Mouse (Mus musculus) neural tube, embryonic 11.5 days (tissue): Measurements from ENCODE around the gene Lars2. TPM values are rescaled to one million over a fixed set of nuclear protein-coding genes. Genes with fewer than 3 reads are reported as not detected.
"Not testable (repeated sequence)": the region's sequence is repeated elsewhere in the genome, so short reads cannot be mapped to it uniquely, and the experiment has no call there.

ENCODE experiments used
- ATAC-seq: fragments of 200-750 bp; cut with Nextera tagmentation; 2 replicates; pipeline ENCODE4 v1.8.0; 2017; ENCODE audit warnings: moderate number of reproducible peaks, mild to moderate bottlenecking, moderate TSS enrichment, moderate library complexity; ENCODE audit not compliant: insufficient read depth, low FRiP score, low TSS enrichment
- DNase-seq: peaks from one replicate; pipeline ENCODE4 v3.0.0-alpha.2; 2015; ENCODE audit warnings: low spot score
- H3K27ac ChIP-seq: fragments of 300-500 bp; sonication (generic); 2 replicates; pipeline ENCODE4 v1.5.1; 2014; ENCODE audit warnings: low read depth, mild to moderate bottlenecking, low read length
- H3K27me3 ChIP-seq: fragments of 300-500 bp; sonication (generic); 2 replicates; pipeline ENCODE4 v1.6.1; 2014; ENCODE audit warnings: mild to moderate bottlenecking, low read length, mixed read lengths; ENCODE audit not compliant: control insufficient read depth, insufficient read depth
- H3K36me3 ChIP-seq: fragments of 300-500 bp; sonication (generic); 2 replicates; pipeline ENCODE4 v1.6.1; 2014; ENCODE audit warnings: mild to moderate bottlenecking, low read length, moderate library complexity, mixed read lengths; ENCODE audit not compliant: control insufficient read depth, insufficient read depth
- H3K4me1 ChIP-seq: fragments of 300-500 bp; sonication (generic); 2 replicates; pipeline ENCODE4 v1.6.1; 2014; ENCODE audit warnings: low read length, mixed read lengths; ENCODE audit not compliant: control insufficient read depth, insufficient read depth
- H3K4me2 ChIP-seq: fragments of 300-500 bp; sonication (generic); 2 replicates; pipeline ENCODE4 v1.6.1; 2014; ENCODE audit warnings: low read depth, mild to moderate bottlenecking, moderate library complexity
- H3K4me3 ChIP-seq: fragments of 300-500 bp; sonication (generic); 2 replicates; pipeline ENCODE4 v1.5.1; 2014; ENCODE audit warnings: low read depth, low read length
- H3K9ac ChIP-seq: fragments of 300-500 bp; sonication (generic); 2 replicates; pipeline ENCODE4 v1.6.1; 2014; ENCODE audit warnings: mild to moderate bottlenecking, low read length
- H3K9me3 ChIP-seq: fragments of 300-500 bp; sonication (generic); 2 replicates; pipeline ENCODE4 v1.6.1; 2016; ENCODE audit warnings: low read length; ENCODE audit not compliant: control insufficient read depth
- WGBS: fragments of 180-500 bp; shearing (Covaris S2); extraction: QIAGEN DNeasy Blood & Tissue Kit; methylation state at CpG from one replicate; pipeline ENCODE4 v1.1.7; 2014; 5-methylcytosine and 5-hydroxymethylcytosine counted together
- polyA plus RNA-seq: library from polyadenylated mRNA; unstranded; fragments of >200 nt; fragmentation: Nextera tagmentation; extraction: Ambion mirVana; gene quantifications from 2 replicates; pipeline ENCODE4 v1.2.1, GENCODE M21; 2014

Gene Lars2
- polyA plus RNA-seq, 1 experiment from 2014 or later = 1,025 TPM

- 76% methylated on average over 3 of the region's 3 CpGs for whole genome bisulfite sequencing
These were observed 23.7 kb upstream of the Lars2 start for GRCm38 (mm10) chr9:123343069-123343468.

GRCm38 (mm10) chr9:123349286-123349685 lies 17.4 kb upstream of the Lars2 start:
- not testable (repeated sequence) for H3K27me3 ChIP-seq, DNase-seq, H3K9me3 ChIP-seq, ATAC-seq, H3K27ac ChIP-seq, H3K4me3 ChIP-seq, H3K4me2 ChIP-seq, H3K4me1 ChIP-seq, H3K36me3 ChIP-seq, H3K9ac ChIP-seq
- WGBS = 94% methylated on average over 1 of the region's 1 CpGs

More at GRCm38 (mm10) chr9:123343069-123343468, 23.7 kb upstream of the Lars2 start:
- Histone ChIP-seq H3K4me2 (no peak overlapping the region), H3K27ac (no peak overlapping the region), H3K4me1 (no peaks in the 10 kb centered on the region), H3K4me3 (no peak overlapping the region), H3K27me3 (no peaks in the 10 kb centered on the region), H3K9ac (no peak overlapping the region), H3K9me3 (no peaks in the 10 kb centered on the region), H3K36me3 (no peaks in the 10 kb centered on the region)
- ATAC-seq (no peak), DNase-seq (no peak)

- Histone ChIP-seq H3K27me3 (no peaks in the 10 kb centered on the region), H3K9me3 (no peaks in the 10 kb centered on the region), H3K4me2 (no peak overlapping the region), H3K4me1 (no peaks in the 10 kb centered on the region), H3K9ac (no peak overlapping the region), H3K36me3 (no peaks in the 10 kb centered on the region), H3K27ac (no peak overlapping the region), H3K4me3 (no peak overlapping the region)
- ATAC-seq = no peak
- DNase-seq = no peak
- WGBS = 63% methylated on average over 3 of the region's 3 CpGs
These were observed 6.7 kb upstream of the Lars2 start for GRCm38 (mm10) chr9:123359981-123360380.

GRCm38 (mm10) chr9:123365353-123365752 lies 1.4 kb upstream of the Lars2 start:
- 48% methylated on average over 1 of the region's 1 CpGs for whole genome bisulfite sequencing
- H3K4me1 ChIP-seq = no peaks in the 10 kb centered on the region
- no peak for ATAC-seq
- no peak overlapping the region for H3K9ac ChIP-seq
- H3K27me3 ChIP-seq = no peaks in the 10 kb centered on the region
- no peaks in the 10 kb centered on the region for H3K9me3 ChIP-seq
- DNase-seq = no peak
- H3K4me3 ChIP-seq = no peak overlapping the region
- H3K36me3 ChIP-seq = no peaks in the 10 kb centered on the region
- no peak overlapping the region for H3K27ac ChIP-seq
- H3K4me2 ChIP-seq = no peak overlapping the region

GRCm38 (mm10) chr9:123365942-123366707 lies 602 bp upstream of the Lars2 start:
- H3K4me1 ChIP-seq = no peaks in the 10 kb centered on the region
- peak overlapping the region; percentile 63 for H3K4me2 ChIP-seq
- H3K9me3 ChIP-seq = no peaks in the 10 kb centered on the region
- peak overlapping the region; percentile 66 for H3K4me3 ChIP-seq
- ATAC-seq = peak; percentile 67
- DNase-seq = no peak
- peak overlapping the region; percentile 74 for H3K27ac ChIP-seq
- no peaks in the 10 kb centered on the region for H3K27me3 ChIP-seq
- WGBS = 21% methylated on average over 9 of the region's 9 CpGs
- no peak overlapping the region for H3K9ac ChIP-seq
- H3K36me3 ChIP-seq = no peaks in the 10 kb centered on the region

GRCm38 (mm10) chr9:123367636-123368035 lies 909 bp downstream of the Lars2 start:
- no peaks in the 10 kb centered on the region for H3K4me1 ChIP-seq
- peak overlapping the region; percentile 63 for H3K4me2 ChIP-seq
- H3K36me3 ChIP-seq = 0 out of 2 replicates have a peak, but pooled peaks cover 2% of the 10 kb centered on the region
- no peaks in the 10 kb centered on the region for H3K9me3 ChIP-seq
- H3K4me3 ChIP-seq = peak overlapping the region; percentile 66
- H3K9ac ChIP-seq = no peak overlapping the region
- ATAC-seq (no peak), DNase-seq (no peak)
- no peak overlapping the region for H3K27ac ChIP-seq
- H3K27me3 ChIP-seq = no peaks in the 10 kb centered on the region

GRCm38 (mm10) chr9:123382399-123382798 lies 15.7 kb downstream of the Lars2 start:
- DNase-seq = no peak
- Histone ChIP-seq H3K4me1 (peaks cover 5% of the 10 kb centered on the region; the same call in 1 of the 2 replicates), H3K4me2 (no peak overlapping the region), H3K27me3 (no peaks in the 10 kb centered on the region), H3K9ac (no peak overlapping the region), H3K27ac (no peak overlapping the region), H3K36me3 (no peaks in the 10 kb centered on the region), H3K4me3 (no peak overlapping the region), H3K9me3 (no peaks in the 10 kb centered on the region)
- ATAC-seq = no peak
- WGBS = 71% methylated on average over 5 of the region's 5 CpGs

GRCm38 (mm10) chr9:123384696-123385095 lies 18.0 kb downstream of the Lars2 start:
- Histone ChIP-seq H3K36me3 (no peaks in the 10 kb centered on the region; the same call in 1 of the 2 replicates), H3K9ac (no peak overlapping the region), H3K27me3 (no peaks in the 10 kb centered on the region), H3K4me1 (peaks cover 5% of the 10 kb centered on the region; the same call in 1 of the 2 replicates), H3K9me3 (no peaks in the 10 kb centered on the region), H3K27ac (no peak overlapping the region), H3K4me2 (no peak overlapping the region), H3K4me3 (no peak overlapping the region)
- 95% methylated on average over 3 of the region's 3 CpGs for WGBS
- no peak for ATAC-seq
- DNase-seq = no peak
